Mouse (Mus musculus): ENCODE measurements around the gene Hpse2. TPM values are rescaled to one million over a fixed set of nuclear protein-coding genes. Genes with fewer than 3 reads are reported as not detected.

Gene Hpse2
- polyA plus RNA-seq, 1 experiment from 2014 or later, result 0.13 TPM

DNA sequence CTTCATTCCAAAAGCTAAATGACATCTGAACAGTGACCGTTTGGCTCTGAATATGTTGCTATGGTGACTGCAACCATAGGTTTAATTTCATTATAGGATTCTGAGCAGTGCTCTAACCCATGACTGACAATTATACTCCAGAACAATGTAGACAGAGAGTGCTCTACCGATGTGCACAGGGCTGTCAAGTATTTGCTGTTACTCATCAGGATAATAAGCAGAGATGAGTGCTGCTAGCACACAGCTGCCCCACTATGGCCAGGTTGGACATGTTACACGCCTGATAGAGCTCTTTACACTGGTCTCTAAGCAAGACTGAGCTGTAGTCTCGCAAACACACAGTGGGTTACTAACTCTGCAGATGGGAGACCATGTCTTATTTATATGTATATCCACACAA is 483.9 kb downstream of the Hpse2 start:
- H3K9ac ChIP-seq (replicated peaks; ENCODE audit: low read depth, low read length), result no peak overlapping the region
- H3K27me3 ChIP-seq (replicated peaks; ENCODE audit: control insufficient read depth, insufficient read depth, low read length), result no peaks in the 10 kb centered on the region
- H3K9me3 ChIP-seq (ENCODE audit: control insufficient read depth, low read length), result no peaks in the 10 kb centered on the region
- H3K27ac ChIP-seq (ENCODE audit: low read length), result no peak overlapping the region
- H3K4me1 ChIP-seq (replicated peaks; ENCODE audit: control insufficient read depth, insufficient read depth, low read length), result peaks cover 19% of the 10 kb centered on the region
- H3K4me2 ChIP-seq (ENCODE audit: low read length), result no peak overlapping the region
- WGBS, result 30% methylated on average over 4 of the region's 4 CpGs
- H3K4me3 ChIP-seq (replicated peaks; ENCODE audit: low read length), result no peak overlapping the region
- ATAC-seq, result peak; percentile 54
- H3K36me3 ChIP-seq (ENCODE audit: control insufficient read depth, insufficient read depth), result no peaks in the 10 kb centered on the region

DNA sequence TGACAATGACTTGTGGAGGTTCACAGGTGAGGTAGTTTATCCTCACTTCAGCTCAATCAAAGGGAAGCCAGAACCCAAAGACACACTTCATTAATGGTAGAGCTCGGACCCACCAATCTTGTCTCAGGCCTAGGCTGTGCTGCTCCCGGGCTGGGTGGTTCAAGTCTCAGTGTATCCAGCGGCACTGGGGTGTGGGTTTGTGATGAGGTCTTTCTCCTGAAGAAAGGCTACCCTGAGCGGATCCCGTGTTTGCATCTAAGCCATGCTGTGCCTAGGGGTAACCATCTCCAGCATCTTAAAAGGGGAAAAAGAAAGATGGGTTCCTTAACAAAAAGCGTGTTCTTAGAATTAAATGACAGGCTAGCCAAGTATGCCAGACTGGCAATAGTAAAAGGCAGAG is 484.3 kb downstream of the Hpse2 start:
- no peak overlapping the region for H3K27ac ChIP-seq (ENCODE audit: low read length)
- 66% methylated on average over 6 of the region's 6 CpGs for WGBS
- ATAC-seq, result no peak

DNA sequence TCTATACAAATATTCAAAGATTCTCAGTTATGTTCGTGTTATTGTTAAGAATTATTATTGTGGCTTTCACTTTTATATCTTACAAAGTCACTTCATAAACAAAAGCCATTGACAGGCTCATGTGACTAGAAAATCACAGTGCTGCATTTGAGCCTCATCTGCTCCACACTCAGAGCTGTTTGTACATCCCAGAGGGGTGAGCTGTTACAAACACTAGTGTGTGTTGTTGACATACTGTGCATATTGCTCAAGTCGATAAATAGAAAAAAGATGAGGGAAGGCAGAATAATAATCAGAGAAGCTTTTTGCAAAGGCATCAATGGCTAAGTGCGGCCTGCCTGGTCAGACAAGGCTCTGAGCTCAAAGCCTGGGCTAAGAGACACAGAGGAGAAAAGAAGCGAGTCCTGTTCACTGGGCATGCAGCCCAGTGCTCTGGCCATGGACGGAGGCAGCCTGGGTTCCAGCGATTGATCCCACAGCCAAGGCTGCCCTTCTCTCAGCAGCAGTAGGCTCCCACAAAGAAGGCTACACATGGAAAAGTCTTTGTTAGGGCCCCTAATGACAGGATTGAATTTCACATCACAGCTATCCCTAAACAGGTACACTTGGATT is 485.6 kb downstream of the Hpse2 start:
- peak; percentile 77; the same call in 1 of the 2 replicates for ATAC-seq
- 37% methylated on average over 6 of the region's 6 CpGs for WGBS
- H3K4me3 ChIP-seq (replicated peaks; ENCODE audit: low read length), result no peak overlapping the region
- H3K9ac ChIP-seq (replicated peaks; ENCODE audit: low read depth, low read length), result no peak overlapping the region
- H3K9me3 ChIP-seq (ENCODE audit: control insufficient read depth, low read length), result no peaks in the 10 kb centered on the region
- no peaks in the 10 kb centered on the region for H3K27me3 ChIP-seq (replicated peaks; ENCODE audit: control insufficient read depth, insufficient read depth, low read length)
- H3K4me2 ChIP-seq (ENCODE audit: low read length), result no peak overlapping the region
- 0 out of 2 replicates have a peak overlapping the region, but pooled peaks have one; percentile 23 for H3K27ac ChIP-seq (ENCODE audit: low read length)
- no peaks in the 10 kb centered on the region for H3K36me3 ChIP-seq (ENCODE audit: control insufficient read depth, insufficient read depth)
- peaks cover 19% of the 10 kb centered on the region for H3K4me1 ChIP-seq (replicated peaks; ENCODE audit: control insufficient read depth, insufficient read depth, low read length)

More for the DNA sequence above, 484.3 kb downstream of the Hpse2 start:
- peaks cover 19% of the 10 kb centered on the region for H3K4me1 ChIP-seq (replicated peaks; ENCODE audit: control insufficient read depth, insufficient read depth, low read length)
- H3K9me3 ChIP-seq (ENCODE audit: control insufficient read depth, low read length), result no peaks in the 10 kb centered on the region
- no peak overlapping the region for H3K4me3 ChIP-seq (replicated peaks; ENCODE audit: low read length)
- no peak overlapping the region for H3K4me2 ChIP-seq (ENCODE audit: low read length)
- no peaks in the 10 kb centered on the region for H3K27me3 ChIP-seq (replicated peaks; ENCODE audit: control insufficient read depth, insufficient read depth, low read length)
- no peak overlapping the region for H3K9ac ChIP-seq (replicated peaks; ENCODE audit: low read depth, low read length)
- H3K36me3 ChIP-seq (ENCODE audit: control insufficient read depth, insufficient read depth), result no peaks in the 10 kb centered on the region

DNA sequence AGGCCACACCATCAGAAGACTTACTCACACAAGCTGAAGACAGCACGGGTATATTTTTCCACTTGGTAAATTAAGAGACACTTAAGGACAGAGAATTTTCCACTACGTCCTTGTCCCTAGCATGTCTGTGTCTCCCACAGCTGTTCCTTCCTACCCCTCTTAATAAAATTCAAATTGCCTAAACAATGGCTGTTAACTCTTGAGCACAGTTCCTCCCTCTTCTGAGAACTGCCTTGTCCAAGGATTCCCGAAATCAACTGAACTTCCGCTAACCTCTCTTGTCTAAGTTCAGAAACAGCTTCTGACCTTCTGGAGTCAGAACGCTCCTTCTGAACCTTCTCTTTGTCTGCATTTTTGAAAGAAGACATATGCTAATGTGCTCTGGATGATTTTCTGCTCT is 496.6 kb downstream of the Hpse2 start:
- H3K4me3 ChIP-seq (replicated peaks; ENCODE audit: low read length), result no peak overlapping the region
- H3K36me3 ChIP-seq (ENCODE audit: control insufficient read depth, insufficient read depth), result no peaks in the 10 kb centered on the region
- H3K9me3 ChIP-seq (ENCODE audit: control insufficient read depth, low read length), result no peaks in the 10 kb centered on the region
- H3K9ac ChIP-seq (replicated peaks; ENCODE audit: low read depth, low read length), result no peak overlapping the region
- H3K27ac ChIP-seq (ENCODE audit: low read length), result no peak overlapping the region
- WGBS, result 66% methylated on average over 5 of the region's 5 CpGs
- no peaks in the 10 kb centered on the region for H3K27me3 ChIP-seq (replicated peaks; ENCODE audit: control insufficient read depth, insufficient read depth, low read length)
- no peaks in the 10 kb centered on the region for H3K4me1 ChIP-seq (replicated peaks; ENCODE audit: control insufficient read depth, insufficient read depth, low read length)
- no peak for ATAC-seq
- no peak overlapping the region for H3K4me2 ChIP-seq (ENCODE audit: low read length)

DNA sequence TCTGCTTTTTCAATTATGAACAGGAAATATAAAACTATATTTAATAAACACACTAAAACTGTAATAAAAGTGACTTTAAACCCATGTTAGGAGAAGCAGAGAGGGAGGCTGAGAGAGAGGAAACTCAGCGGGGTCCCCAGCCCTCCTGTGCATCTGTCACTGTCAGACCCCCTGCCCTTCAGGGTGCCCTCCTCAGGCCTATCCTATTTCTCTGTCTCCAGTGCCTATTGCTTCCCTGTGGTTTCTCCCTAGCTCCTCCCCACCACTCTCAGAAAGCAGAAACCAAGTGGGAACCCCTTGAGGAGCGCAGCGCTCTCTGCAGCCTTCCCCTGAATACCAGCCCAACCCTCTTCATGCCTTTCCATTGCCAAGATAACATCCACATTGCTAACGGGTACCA is 510.5 kb downstream of the Hpse2 start:
- ATAC-seq, result no peak
- no peak overlapping the region for H3K27ac ChIP-seq (ENCODE audit: low read length)
- WGBS, result 80% methylated on average over 4 of the region's 4 CpGs

DNA sequence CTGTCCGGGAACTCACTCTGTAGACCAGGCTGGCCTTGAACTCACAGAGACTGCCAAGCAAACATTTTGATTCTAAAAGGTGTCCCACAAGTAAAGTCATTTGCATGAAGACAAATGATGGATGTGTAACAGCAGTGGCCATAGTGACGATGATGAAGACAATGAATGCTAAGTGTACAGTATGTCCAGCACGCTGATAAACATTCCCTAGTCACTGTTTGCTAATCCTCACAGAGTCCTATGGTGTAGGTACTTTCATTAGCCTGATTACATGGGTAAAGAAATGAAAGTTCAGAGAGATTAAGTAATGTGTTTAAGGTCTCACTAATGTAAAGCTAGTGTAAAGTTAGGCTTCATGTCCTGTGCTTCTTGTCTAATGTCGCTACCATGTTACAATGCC is 511.6 kb downstream of the Hpse2 start:
- no peak overlapping the region for H3K27ac ChIP-seq (ENCODE audit: low read length)
- no peak overlapping the region for H3K4me2 ChIP-seq (ENCODE audit: low read length)
- H3K9ac ChIP-seq (replicated peaks; ENCODE audit: low read depth, low read length), result no peak overlapping the region
- H3K9me3 ChIP-seq (ENCODE audit: control insufficient read depth, low read length), result no peaks in the 10 kb centered on the region
- no peak for ATAC-seq
- H3K4me1 ChIP-seq (replicated peaks; ENCODE audit: control insufficient read depth, insufficient read depth, low read length), result no peaks in the 10 kb centered on the region
- H3K36me3 ChIP-seq (ENCODE audit: control insufficient read depth, insufficient read depth), result no peaks in the 10 kb centered on the region
- no peak overlapping the region for H3K4me3 ChIP-seq (replicated peaks; ENCODE audit: low read length)
- WGBS, result 76% methylated on average over 4 of the region's 4 CpGs
- H3K27me3 ChIP-seq (replicated peaks; ENCODE audit: control insufficient read depth, insufficient read depth, low read length), result no peaks in the 10 kb centered on the region

More for the DNA sequence above, 510.5 kb downstream of the Hpse2 start:
- no peaks in the 10 kb centered on the region for H3K4me1 ChIP-seq (replicated peaks; ENCODE audit: control insufficient read depth, insufficient read depth, low read length)
- no peak overlapping the region for H3K4me2 ChIP-seq (ENCODE audit: low read length)
- H3K4me3 ChIP-seq (replicated peaks; ENCODE audit: low read length), result no peak overlapping the region
- H3K36me3 ChIP-seq (ENCODE audit: control insufficient read depth, insufficient read depth), result no peaks in the 10 kb centered on the region
- H3K9me3 ChIP-seq (ENCODE audit: control insufficient read depth, low read length), result no peaks in the 10 kb centered on the region
- no peak overlapping the region for H3K9ac ChIP-seq (replicated peaks; ENCODE audit: low read depth, low read length)
- H3K27me3 ChIP-seq (replicated peaks; ENCODE audit: control insufficient read depth, insufficient read depth, low read length), result no peaks in the 10 kb centered on the region

DNA sequence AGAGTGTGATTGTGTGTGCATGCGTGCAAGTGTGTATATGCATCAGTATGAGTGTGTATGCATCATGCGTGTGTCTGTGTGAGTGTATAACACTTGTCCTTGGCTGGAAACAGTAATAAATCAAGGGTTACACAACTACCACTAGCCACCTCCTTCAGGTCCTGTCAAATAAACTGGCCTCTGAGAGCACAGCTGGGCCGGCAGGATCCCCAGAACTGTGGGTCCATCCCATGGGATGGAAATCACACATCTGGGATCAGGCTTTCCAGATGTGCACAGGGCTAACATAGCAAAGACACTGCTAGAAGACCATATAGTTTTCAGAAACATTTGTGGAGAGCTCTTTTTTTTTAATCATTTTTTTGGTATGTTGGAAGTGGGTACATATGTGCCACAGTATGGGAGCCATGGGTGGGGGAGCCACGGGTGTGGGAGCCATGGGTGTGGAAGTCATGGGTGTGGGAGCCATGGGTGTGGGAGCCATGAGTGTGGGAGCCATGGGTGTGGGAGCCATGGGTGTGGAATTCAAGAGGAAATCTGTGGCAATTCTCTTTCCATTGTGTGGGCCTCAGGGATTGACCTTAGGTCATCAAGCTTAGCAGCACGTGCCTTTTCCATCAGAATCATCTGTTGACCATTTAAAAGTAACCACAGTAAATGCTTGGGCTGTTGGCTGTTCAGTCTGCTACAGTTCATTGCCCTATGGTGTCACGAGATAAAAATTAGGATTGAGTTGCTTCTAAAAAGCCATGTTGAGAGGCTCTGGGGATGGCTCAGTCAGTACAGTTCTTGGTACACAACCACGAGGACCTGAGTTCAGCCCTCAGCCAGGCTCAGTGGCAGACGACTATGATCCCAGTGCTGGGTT is 518.3 kb downstream of the Hpse2 start:
- no peaks in the 10 kb centered on the region for H3K36me3 ChIP-seq (ENCODE audit: control insufficient read depth, insufficient read depth)
- H3K4me2 ChIP-seq (ENCODE audit: low read length), result no peak overlapping the region
- no peaks in the 10 kb centered on the region for H3K9me3 ChIP-seq (ENCODE audit: control insufficient read depth, low read length)
- no peak overlapping the region for H3K9ac ChIP-seq (replicated peaks; ENCODE audit: low read depth, low read length)
- 92% methylated on average over 8 of the region's 8 CpGs for WGBS
- no peak for ATAC-seq
- H3K27ac ChIP-seq (ENCODE audit: low read length), result no peak overlapping the region
- no peaks in the 10 kb centered on the region for H3K4me1 ChIP-seq (replicated peaks; ENCODE audit: control insufficient read depth, insufficient read depth, low read length)
- H3K27me3 ChIP-seq (replicated peaks; ENCODE audit: control insufficient read depth, insufficient read depth, low read length), result no peaks in the 10 kb centered on the region
- H3K4me3 ChIP-seq (replicated peaks; ENCODE audit: low read length), result no peak overlapping the region

DNA sequence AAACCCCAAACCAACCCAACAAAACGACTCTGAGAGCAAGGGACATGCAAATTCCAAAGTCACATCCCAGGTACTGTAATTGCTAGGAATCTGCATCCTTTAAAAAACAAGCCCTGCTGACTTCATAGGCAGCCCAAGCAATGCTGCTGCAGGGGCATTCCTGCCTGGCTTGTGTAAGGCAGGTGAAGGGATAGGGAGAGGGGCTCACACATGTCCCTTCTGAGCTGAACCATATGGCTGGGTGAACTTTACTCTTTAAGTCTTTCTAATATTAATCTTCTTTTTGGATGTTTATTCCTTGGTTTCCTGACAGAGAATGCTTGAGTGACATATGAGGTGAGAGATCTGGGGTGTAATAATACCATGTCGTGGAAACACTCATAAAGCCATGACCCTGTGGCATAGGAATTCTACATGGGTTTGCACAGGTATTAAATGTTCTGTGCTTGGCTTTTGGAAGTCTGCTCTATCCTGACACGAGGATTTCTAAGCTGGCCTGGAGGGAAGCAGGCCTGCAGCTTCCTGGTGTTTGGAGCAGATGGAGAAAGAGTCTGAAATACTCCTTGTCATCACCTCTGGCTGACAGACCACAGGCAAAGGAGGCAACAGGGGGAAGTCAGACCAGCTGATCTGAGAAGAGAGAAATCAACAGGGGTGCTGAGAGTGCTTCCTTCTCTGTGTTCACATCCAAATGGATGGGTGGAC is 519.0 kb downstream of the Hpse2 start:
- 74% methylated on average over 3 of the region's 3 CpGs for WGBS
- Histone ChIP-seq H3K9me3 (ENCODE audit: control insufficient read depth, low read length) (no peaks in the 10 kb centered on the region), H3K4me1 (replicated peaks; ENCODE audit: control insufficient read depth, insufficient read depth, low read length) (no peaks in the 10 kb centered on the region), H3K27me3 (replicated peaks; ENCODE audit: control insufficient read depth, insufficient read depth, low read length) (no peaks in the 10 kb centered on the region), H3K27ac (ENCODE audit: low read length) (no peak overlapping the region), H3K4me3 (replicated peaks; ENCODE audit: low read length) (no peak overlapping the region), H3K4me2 (ENCODE audit: low read length) (no peak overlapping the region), H3K36me3 (ENCODE audit: control insufficient read depth, insufficient read depth) (no peaks in the 10 kb centered on the region), H3K9ac (replicated peaks; ENCODE audit: low read depth, low read length) (no peak overlapping the region)
- ATAC-seq, result no peak

DNA sequence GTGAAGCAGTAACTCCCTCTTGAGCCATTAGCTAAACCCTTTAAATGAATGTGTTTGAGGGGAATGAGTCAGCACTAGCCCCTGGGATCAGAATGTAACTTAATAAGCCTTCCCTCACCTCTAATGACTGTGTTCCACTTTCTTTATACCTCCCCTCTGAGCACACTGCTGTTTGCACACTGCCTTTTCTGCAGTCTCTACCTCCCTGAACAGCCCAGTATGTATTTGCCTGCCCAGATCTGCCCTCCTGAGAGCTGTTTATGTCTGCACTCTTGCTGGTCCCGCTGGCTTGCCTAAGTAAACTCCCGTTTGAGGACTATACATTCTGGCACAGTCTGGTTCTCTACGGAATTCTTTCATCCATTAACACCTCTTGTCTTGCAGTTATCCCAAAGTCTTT is 525.1 kb downstream of the Hpse2 start:
- H3K36me3 ChIP-seq (ENCODE audit: control insufficient read depth, insufficient read depth), result no peaks in the 10 kb centered on the region
- H3K27ac ChIP-seq (ENCODE audit: low read length), result no peak overlapping the region
- no peak overlapping the region for H3K4me2 ChIP-seq (ENCODE audit: low read length)
- H3K27me3 ChIP-seq (replicated peaks; ENCODE audit: control insufficient read depth, insufficient read depth, low read length), result no peaks in the 10 kb centered on the region
- no peak overlapping the region for H3K9ac ChIP-seq (replicated peaks; ENCODE audit: low read depth, low read length)
- H3K9me3 ChIP-seq (ENCODE audit: control insufficient read depth, low read length), result no peaks in the 10 kb centered on the region
- H3K4me3 ChIP-seq (replicated peaks; ENCODE audit: low read length), result no peak overlapping the region
- WGBS, result 58% methylated on average over 3 of the region's 3 CpGs
- H3K4me1 ChIP-seq (replicated peaks; ENCODE audit: control insufficient read depth, insufficient read depth, low read length), result no peaks in the 10 kb centered on the region
- ATAC-seq, result no peak
